Mouse (Mus musculus): ENCODE results near the gene Rnf11. TPM values are rescaled to one million over a fixed set of nuclear protein-coding genes. Genes with fewer than 3 reads are reported as not detected.

Gene Rnf11
- total and polyA plus RNA-seq, 3 experiments: 8.6 to 8.7 TPM; not detected in 1

DNA sequence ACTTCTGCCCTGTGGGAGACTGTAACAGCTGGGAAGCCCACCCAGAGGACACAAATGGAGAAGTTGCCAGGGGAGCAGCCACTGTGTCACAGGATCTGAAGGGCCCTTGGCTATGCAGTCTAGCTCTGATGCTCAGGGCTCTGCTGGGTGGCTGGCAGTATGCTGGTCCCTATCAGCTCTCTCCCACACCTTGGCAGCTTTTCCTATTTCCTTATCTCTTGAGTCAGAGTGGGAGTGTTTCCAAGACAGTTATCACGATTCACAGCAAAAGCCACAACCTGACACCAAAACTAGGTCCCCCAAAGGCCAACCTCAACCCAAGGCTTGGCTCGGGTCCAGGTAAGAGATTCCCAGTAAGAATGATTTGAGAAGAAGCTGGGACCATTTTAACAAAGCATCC, 39.1 kb downstream of the Rnf11 start (continued):
- TF ChIP-seq E2F4 (IDR thresholded peaks at IDR 0.05; ENCODE audit: borderline replicate concordance, low read depth, low read length) (no peak), ZKSCAN1 (IDR thresholded peaks at IDR 0.05; ENCODE audit: low read depth, low read length) (no peak), CTCF (IDR thresholded peaks at IDR 0.05 in 2 of 3, conservative IDR thresholded peaks at IDR 0.05 in 1 of 3; ENCODE audit: control insufficient read depth in 1 of 3, insufficient read depth in 1 of 3, low read depth in 2 of 3, low read length in 3 of 3, poor library complexity in 1 of 3, severe bottlenecking in 1 of 3) (no peak), SMC3 (IDR thresholded peaks at IDR 0.05; ENCODE audit: low read depth, low read length) (no peak), TBP (IDR thresholded peaks at IDR 0.05; ENCODE audit: low read depth, low read length) (0 out of 2 replicates have a peak, but pooled peaks have one; percentile 20), ELF1 (IDR thresholded peaks at IDR 0.05; ENCODE audit: low read depth, low read length) (no peak; the same call in 1 of the 2 replicates), MEF2A (IDR thresholded peaks at IDR 0.05; ENCODE audit: extremely low read depth, insufficient replicate concordance, low read depth, low read length, poor library complexity, severe bottlenecking) (peak; percentile 79; the same call in 1 of the 2 replicates), POLR2AphosphoS5 (IDR thresholded peaks at IDR 0.05; ENCODE audit: borderline replicate concordance, low read depth, low read length) (no peak), GABPA (IDR thresholded peaks at IDR 0.05; ENCODE audit: low read depth, low read length) (no peak), UBTF (IDR thresholded peaks at IDR 0.05; ENCODE audit: borderline replicate concordance, insufficient read depth, low read depth, low read length) (no peak), BHLHE40 (IDR thresholded peaks at IDR 0.05; ENCODE audit: borderline replicate concordance, low read depth, low read length) (peak; percentile 88), ETS1 (IDR thresholded peaks at IDR 0.05; ENCODE audit: low read depth, low read length) (peak; percentile 99), ZNF384 (IDR thresholded peaks at IDR 0.05; ENCODE audit: low read depth, low read length) (no peak), GATA1 (IDR thresholded peaks at IDR 0.05; ENCODE audit: low read depth, low read length) (peak; percentile 99), MAZ (IDR thresholded peaks at IDR 0.05; ENCODE audit: low read depth, low read length) (no peak; the same call in none of the 2 replicates)

DNA sequence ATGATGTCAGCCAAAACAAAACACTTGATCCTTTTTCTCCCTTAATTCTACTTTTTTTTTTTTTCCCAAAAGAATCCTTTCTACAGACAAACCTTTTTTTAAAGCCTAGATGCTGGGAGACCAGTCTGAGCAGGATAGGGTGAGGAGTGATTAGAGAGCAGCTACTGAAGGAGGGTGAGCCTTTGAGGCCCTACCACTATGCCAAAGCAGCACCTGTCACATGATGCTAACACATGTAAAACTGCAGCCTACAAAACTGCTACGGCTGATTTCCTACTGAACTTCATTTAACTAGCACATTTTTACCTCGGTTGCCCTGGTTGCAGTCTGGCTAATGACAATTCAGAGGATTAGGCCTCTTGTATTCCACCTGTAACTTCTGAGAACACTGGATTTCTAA, 39.6 kb downstream of the Rnf11 start:
- Histone ChIP-seq H3K27me3 (ENCODE audit: control insufficient read depth in 1 of 2, insufficient read depth in 2 of 2, low read length in 2 of 2) (no peaks in the 10 kb centered on the region), H3K9ac (ENCODE audit: control insufficient read depth, low read depth, low read length, poor library complexity, severe bottlenecking) (peak overlapping the region; percentile 12; the same call in 1 of the 2 replicates), H3K4me1 (ENCODE audit: control insufficient read depth in 1 of 2, insufficient read depth in 2 of 2, low read length in 2 of 2) (peaks cover 35 to 67% of the 10 kb centered on the region in 2 experiments), H3K36me3 (ENCODE audit: control insufficient read depth in 1 of 2, insufficient read depth in 2 of 2, low read length in 2 of 2) (peaks cover 0 to 76% of the 10 kb centered on the region in 2 experiments; a peak in 2 of 4 replicates), H3K27ac (ENCODE audit: control insufficient read depth, low read depth, low read length) (peak overlapping the region; percentile 87), H3K9me3 (replicated peaks; ENCODE audit: insufficient read depth, low read length) (no peaks in the 10 kb centered on the region), H3K79me2 (ENCODE audit: control insufficient read depth, insufficient read depth, low read length, poor library complexity) (no peaks in the 10 kb centered on the region), H3K4me3 (ENCODE audit: control insufficient read depth in 1 of 2, insufficient read depth in 1 of 2, low read depth in 2 of 2, low read length in 2 of 2) (no peak overlapping the region)
- TF ChIP-seq USF2 (IDR thresholded peaks at IDR 0.05; ENCODE audit: borderline replicate concordance in 1 of 2, insufficient read depth in 1 of 2, low read depth in 1 of 2, low read length in 2 of 2): 0 out of 4 replicates have a peak, but pooled peaks of 1 of the 2 experiments have one; percentile 34
- TF ChIP-seq ZNF384 (IDR thresholded peaks at IDR 0.05; ENCODE audit: low read depth, low read length): peak; percentile 24; the same call in 1 of the 2 replicates
- TF ChIP-seq UBTF (IDR thresholded peaks at IDR 0.05; ENCODE audit: borderline replicate concordance, insufficient read depth, low read depth, low read length): no peak
- peak; percentile 28; the same call in 1 of the 2 replicates for TF ChIP-seq MYC (IDR thresholded peaks at IDR 0.05; ENCODE audit: low read depth, low read length)
- 0 out of 2 replicates have a peak, but pooled peaks have one; percentile 1 for TF ChIP-seq KAT2A (conservative IDR thresholded peaks at IDR 0.05; ENCODE audit: low read depth, low read length)
- TF ChIP-seq MAX (IDR thresholded peaks at IDR 0.05; ENCODE audit: low read length): peak; percentile 38; the same call in 1 of the 2 replicates
- peak; percentile 79 for TF ChIP-seq USF1 (IDR thresholded peaks at IDR 0.05; ENCODE audit: low read depth, low read length)
- TF ChIP-seq GABPA (IDR thresholded peaks at IDR 0.05; ENCODE audit: low read depth, low read length): no peak
- DNase-seq (ENCODE audit: low read depth, low spot score): no peak
